Mouse (Mus musculus) erythroid progenitor cell, adult 5-6 weeks (primary cell): Measurements from ENCODE around the gene Fosb. TPM values are rescaled to one million over a fixed set of nuclear protein-coding genes. Genes with fewer than 3 reads are reported as not detected.

Source experiments
- ATAC-seq: replicated peaks from 2 replicates; pipeline ENCODE4 v1.8.0; 2016; ENCODE audit warnings: moderate number of reproducible peaks, mild to moderate bottlenecking, moderate TSS enrichment, inconsistent platforms; ENCODE audit not compliant: poor library complexity, low FRiP score, severe bottlenecking
- total RNA-seq, 2 experiments: library from RNA; stranded (forward) in 1 of 2; stranded (reverse) in 1 of 2; fragments of 150-400 nt in 1 of 2; fragments of 186-747, 209-891 nt in 1 of 2; gene quantifications; 2 replicates each; pipeline versions ENCODE4 v1.2.3 to v1.2.4; 2015 to 2017; ENCODE audit warnings: low replicate concordance in 2 of 2

Fosb gene
- 6.3 and 7.9 TPM in 2 replicates for total RNA-seq (2015; ENCODE audit: low replicate concordance)
- total RNA-seq (2017; ENCODE audit: low replicate concordance) = 1.3 and 3.3 TPM in 2 replicates

DNA sequence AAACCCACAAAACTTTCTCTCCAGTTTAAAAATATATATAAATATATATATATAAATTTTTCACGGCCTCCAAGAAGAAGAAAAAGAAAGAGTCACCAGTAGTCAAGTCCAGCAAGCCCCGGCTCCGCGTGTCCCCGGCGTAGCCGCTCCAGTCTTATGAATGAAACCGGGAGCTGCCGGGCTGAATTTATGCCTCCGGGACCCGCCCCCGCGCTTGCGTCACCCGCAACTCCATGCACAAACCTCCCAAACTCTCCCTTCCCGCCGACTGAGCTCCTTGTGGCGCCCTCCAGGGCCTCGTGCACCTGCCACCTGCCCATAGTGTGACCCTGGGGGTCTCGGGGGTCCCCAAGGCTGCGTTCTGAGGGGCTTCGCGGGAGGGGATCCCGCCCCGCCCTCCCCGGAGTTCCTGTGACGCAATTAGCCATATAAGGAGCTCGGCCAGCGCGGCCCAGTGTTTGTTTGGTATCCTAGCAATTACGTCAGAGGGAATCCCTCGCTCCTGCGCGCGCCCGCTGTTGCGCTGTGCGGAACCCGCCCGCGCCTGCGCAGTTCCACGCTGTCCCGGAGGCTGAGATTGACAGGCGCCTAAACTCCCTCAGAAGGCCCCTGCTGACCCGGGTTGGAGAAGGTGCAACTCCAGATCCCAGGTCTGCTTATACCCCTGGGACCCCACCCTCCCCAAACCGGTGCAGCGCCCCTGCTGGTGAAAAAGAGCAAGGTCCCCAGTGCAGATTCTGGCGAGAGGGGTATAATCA, at the start of gene Fosb:
Gene Fosb (minus strand): TSS at position 168 of the 758 bp plus-strand sequence.
- peak; percentile 79 for ATAC-seq

- ATAC-seq = peak; percentile 72
Measured at GRCm38 (mm10) chr7:19359299-19359891, 49.5 kb upstream of the Fosb start, which contains the start of the genes Cd3eap and Ppp1r13l. Gene Cd3eap (minus strand): TSS chr7:19359483. Gene Ppp1r13l (plus strand): TSS chr7:19359749.

DNA sequence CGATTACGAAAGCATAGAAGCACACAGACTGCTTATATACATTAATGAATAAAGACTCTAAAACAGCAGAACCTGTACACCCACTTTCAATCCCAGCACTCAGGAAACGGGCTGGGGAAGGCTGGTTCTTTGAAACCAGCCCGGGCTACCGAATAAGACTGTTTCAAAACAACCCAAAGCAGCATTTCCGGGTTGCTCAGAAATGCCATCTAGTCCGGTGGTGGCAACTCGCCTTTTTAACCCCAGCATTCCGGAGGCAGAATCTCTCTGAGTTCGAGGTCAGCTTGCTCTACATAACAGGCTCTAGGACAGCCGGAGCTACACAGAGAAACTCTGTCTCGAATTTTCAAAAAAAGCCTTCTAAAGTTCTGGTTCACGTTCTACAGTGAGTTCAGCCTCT, 48.8 kb upstream of the Fosb start:
- ATAC-seq = no peak

GRCm38 (mm10) chr7:19357381-19358375, 47.8 kb upstream of the Fosb start:
- ATAC-seq = no peak

GRCm38 (mm10) chr7:19356311-19356710, 46.5 kb upstream of the Fosb start:
- no peak for ATAC-seq

DNA sequence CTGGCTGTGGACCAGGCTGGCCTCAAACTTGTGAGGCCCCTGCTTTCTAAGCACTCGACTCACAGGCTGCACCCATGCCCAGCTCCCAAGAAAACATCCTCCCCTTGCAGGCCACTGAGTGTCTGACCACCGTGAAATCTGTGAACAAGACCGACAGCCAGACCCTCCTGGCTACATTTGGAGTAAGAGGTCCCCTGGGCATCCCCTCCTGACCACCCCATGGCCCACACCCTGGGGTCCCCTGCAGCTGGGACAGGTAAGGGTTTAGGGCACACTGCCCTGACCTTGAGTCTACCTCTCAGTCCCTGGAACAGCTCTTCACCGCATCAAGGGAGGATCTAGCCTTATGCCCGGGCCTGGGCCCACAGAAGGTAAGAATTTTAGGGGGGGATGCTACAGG, 45.1 kb upstream of the Fosb start:
- no peak for ATAC-seq

GRCm38 (mm10) chr7:19350221-19350620, 40.4 kb upstream of the Fosb start:
- no peak for ATAC-seq

DNA sequence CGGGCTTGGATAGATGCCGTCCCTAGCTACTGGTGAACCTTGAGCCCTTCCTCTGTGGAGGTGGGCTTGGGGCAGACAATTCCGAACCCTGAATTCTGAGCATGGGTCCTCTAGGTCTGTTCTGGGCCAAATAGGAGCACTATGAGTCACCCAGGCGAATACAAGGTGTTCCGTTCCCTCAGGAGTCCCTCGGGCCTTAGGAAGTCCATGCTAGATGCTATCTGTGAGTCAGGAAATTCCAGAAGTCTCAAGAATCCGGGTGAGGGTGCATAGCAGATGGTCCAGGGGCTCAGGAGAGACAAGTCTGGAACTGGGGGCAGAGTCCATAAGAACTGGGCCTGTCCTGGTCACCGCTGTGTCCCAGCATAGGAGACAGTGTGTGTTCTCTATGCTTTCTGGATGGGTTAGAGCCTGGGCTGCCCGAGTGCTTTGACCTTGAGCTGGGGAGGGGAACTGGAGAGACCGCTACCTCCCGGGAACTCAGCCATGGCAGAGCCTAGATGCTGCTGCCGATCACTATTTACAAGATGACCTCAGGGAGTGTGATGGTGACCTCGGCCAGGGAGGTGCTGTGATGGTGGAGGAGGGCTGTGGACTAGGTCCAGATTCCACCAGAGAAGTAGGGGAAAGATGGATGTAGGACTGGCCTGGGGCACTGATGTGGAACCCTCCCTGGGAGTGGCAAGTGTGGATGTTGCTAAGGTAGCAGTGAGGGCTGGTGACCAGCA, 39.5 kb upstream of the Fosb start:
- no peak for ATAC-seq

GRCm38 (mm10) chr7:19344938-19345471, 35.2 kb upstream of the Fosb start:
- ATAC-seq = peak; percentile 86

- ATAC-seq = no peak
Measured at GRCm38 (mm10) chr7:19344237-19344847, 34.5 kb upstream of the Fosb start, which contains the start of gene Ercc1. Gene Ercc1 (plus strand): TSS chr7:19344778.

GRCm38 (mm10) chr7:19343210-19343808, 33.5 kb upstream of the Fosb start:
- peak; percentile 68 for ATAC-seq

- no peak; the same call in 1 of the 2 replicates for ATAC-seq
Measured at GRCm38 (mm10) chr7:19342481-19343027, 32.7 kb upstream of the Fosb start.

DNA sequence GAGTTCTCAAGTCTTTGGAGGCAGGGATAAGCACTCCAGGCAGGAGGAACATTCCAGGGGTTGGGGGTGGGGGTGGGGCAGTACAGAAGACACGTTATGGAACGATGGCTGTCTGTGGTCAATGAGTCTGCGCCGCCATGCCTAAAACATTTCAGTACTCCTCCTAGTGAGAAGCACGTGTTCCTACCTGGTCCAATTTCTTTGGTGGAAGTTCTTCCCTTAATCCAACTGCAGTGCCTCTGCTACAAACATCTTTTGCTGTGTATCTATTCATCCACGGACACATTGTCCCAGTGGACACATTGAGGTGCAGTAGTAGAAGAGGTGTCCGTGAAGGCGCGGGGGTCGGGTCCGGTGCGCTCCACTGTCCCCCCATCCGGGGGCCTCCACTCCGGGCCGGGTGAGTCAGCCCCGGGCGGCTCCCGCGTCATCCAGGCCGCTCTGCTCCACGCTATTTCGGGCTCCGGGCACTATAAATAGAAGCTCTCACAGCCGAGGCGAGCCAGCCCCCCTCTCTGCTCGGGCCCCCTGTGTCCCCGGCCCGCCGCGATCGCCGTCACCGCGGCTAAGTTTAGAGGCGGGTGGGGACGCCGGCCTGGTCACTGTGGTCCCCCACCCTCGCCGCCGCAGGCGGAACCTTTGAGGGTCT, 32.0 kb upstream of the Fosb start:
- no peak for ATAC-seq

- ATAC-seq = no peak
Measured at GRCm38 (mm10) chr7:19341250-19341649, 31.4 kb upstream of the Fosb start.

DNA sequence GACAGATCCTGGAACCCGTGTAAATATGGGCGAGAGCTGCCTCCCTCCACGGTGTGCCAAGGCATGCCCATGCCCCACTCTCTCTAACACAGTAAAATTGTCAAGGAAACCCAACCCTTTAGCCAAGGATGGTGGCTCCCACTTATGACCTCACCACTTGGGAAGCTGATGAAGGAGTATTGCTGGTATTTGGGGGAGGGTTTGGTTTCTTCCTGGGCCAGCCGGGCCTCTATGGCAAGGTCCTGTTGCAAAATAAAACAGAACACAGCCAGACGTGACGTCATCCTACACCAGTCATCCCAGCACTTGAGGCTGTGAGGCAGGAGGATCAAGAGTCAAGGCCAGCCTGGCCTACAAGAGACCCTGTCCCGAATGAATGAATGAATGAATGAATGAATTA, 28.7 kb upstream of the Fosb start:
- no peak for ATAC-seq

DNA sequence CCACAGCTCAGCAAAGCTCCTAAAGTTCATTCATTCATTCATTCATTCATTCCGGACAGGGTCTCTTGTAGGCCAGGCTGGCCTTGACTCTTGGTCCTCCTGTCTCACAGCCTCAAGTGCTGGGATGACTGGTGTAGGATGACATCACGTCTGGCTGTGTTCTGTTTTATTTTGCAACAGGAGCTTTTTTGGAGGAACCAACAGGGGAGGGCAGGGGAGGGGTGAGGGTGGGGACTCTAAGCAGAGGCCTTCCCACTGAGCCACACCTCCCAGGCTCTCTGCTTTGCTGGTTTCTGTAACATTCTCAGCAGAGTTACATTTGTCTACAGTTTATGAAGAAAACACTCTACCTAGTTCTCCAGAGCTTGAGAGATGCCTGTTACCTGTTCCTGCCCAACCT, 28.2 kb upstream of the Fosb start:
- no peak for ATAC-seq

DNA sequence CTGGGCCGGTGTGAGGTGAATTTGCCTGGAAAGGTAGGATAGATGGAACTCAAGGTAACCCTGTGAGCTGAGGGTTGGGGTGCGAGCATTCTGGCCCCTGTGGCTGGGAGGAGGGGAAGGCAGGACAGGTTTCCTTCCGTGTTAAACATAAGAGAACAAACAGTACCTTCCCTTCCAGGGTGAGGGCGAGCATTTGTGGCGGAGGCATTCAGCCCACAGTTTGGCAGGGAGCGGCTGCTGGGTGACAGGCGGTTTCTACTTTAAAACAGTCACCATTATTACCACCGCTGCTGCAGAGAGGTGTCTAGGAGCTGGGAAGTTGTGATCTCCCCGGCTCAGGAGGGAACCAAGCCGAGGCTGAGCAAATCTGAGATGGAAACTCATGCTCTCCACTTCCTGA, 27.3 kb upstream of the Fosb start:
- ATAC-seq = no peak

- no peak for ATAC-seq
Measured at GRCm38 (mm10) chr7:19335583-19335982, 25.7 kb upstream of the Fosb start.
